Mouse (Mus musculus) small intestine, adult 2 months (tissue): Measurements from ENCODE around the gene Fndc3b.

ENCODE experiments used
- CTCF ChIP-seq: fragments of 200-500 bp; IDR thresholded peaks from 2 replicates; pipeline ENCODE4 v1.5.1; 2012; ENCODE audit warnings: low read depth, mild to moderate bottlenecking, control low read depth, inconsistent platforms, low read length, moderate library complexity, mixed read lengths; ENCODE audit not compliant: insufficient replicate concordance, insufficient read length; ENCODE audit errors: extremely low read depth
- POLR2A ChIP-seq: fragments of 200-500 bp; IDR thresholded peaks from 2 replicates; pipeline ENCODE4 v1.6.1; 2012; ENCODE audit warnings: low read depth, mild to moderate bottlenecking, control low read depth, inconsistent platforms, low read length, moderate library complexity

- TF ChIP-seq CTCF = no peak
- no peak for TF ChIP-seq POLR2A
Measured at GRCm38 (mm10) chr3:27574241-27574640, 136.9 kb downstream of the Fndc3b start.
